Mouse (Mus musculus): ENCODE measurements around the gene Imp3.
A peak's percentile ranks its signal among the peaks of the same experiment; 100 is the strongest.
"Not testable (repeated sequence)": the region's sequence is repeated elsewhere in the genome, so short reads cannot be mapped to it uniquely, and the experiment has no call there.

The Imp3 gene

GRCm38 (mm10) chr9:56922746-56923145 lies 14.5 kb upstream of the Imp3 start:
- no peak for DNase-seq (ENCODE audit: low spot score in 2 of 2)

GRCm38 (mm10) chr9:56923841-56924650 lies 13.2 kb upstream of the Imp3 start:
- no peak for DNase-seq (ENCODE audit: low spot score in 2 of 2)

- DNase-seq (ENCODE audit: low spot score in 2 of 2): no peak
Observed at GRCm38 (mm10) chr9:56924651-56925027, 12.6 kb upstream of the Imp3 start.

- no peak for DNase-seq (ENCODE audit: low spot score in 2 of 2)
Observed at GRCm38 (mm10) chr9:56925291-56926024, 11.8 kb upstream of the Imp3 start.

- DNase-seq (ENCODE audit: low spot score in 2 of 2): no peak
Observed at GRCm38 (mm10) chr9:56926025-56926360, 11.3 kb upstream of the Imp3 start.

GRCm38 (mm10) chr9:56926387-56926786 lies 10.9 kb upstream of the Imp3 start:
- DNase-seq (ENCODE audit: low spot score in 2 of 2): no peak

- peak; percentile 17 to 34 for DNase-seq (ENCODE audit: low spot score in 2 of 2)
Observed at GRCm38 (mm10) chr9:56927191-56928012, 9.9 kb upstream of the Imp3 start.

GRCm38 (mm10) chr9:56928041-56928811 lies 9.0 kb upstream of the Imp3 start, which contains the start of gene Snx33:
Snx33 (minus strand) TSS chr9:56928371.
- peak; percentile 68 to 82 for DNase-seq (ENCODE audit: low spot score in 2 of 2)

- no peak for DNase-seq (ENCODE audit: low spot score in 2 of 2)
Observed at GRCm38 (mm10) chr9:56929496-56929895, 7.8 kb upstream of the Imp3 start.

- DNase-seq (ENCODE audit: low spot score in 2 of 2): no peak
Observed at GRCm38 (mm10) chr9:56930556-56930955, 6.7 kb upstream of the Imp3 start.

GRCm38 (mm10) chr9:56936861-56937222 lies 433 bp upstream of the Imp3 start:
- no peak for DNase-seq (ENCODE audit: low spot score in 2 of 2)

GRCm38 (mm10) chr9:56938374-56938773 lies 1.1 kb downstream of the Imp3 start:
- no peak for DNase-seq (ENCODE audit: low spot score in 2 of 2)

- DNase-seq (ENCODE audit: low spot score in 2 of 2): peak in 1 of 2 experiments; percentile 66
Observed at GRCm38 (mm10) chr9:56947481-56947880, 10.2 kb downstream of the Imp3 start.

GRCm38 (mm10) chr9:56948699-56949098 lies 11.4 kb downstream of the Imp3 start:
- DNase-seq (ENCODE audit: low spot score in 2 of 2): not testable (repeated sequence)

GRCm38 (mm10) chr9:56949767-56950166 lies 12.5 kb downstream of the Imp3 start:
- no peak for DNase-seq (ENCODE audit: low spot score in 2 of 2)

- peak; percentile 95 to 96 for DNase-seq (ENCODE audit: low spot score in 2 of 2)
Observed at GRCm38 (mm10) chr9:56950414-56951400, 13.4 kb downstream of the Imp3 start, which contains the start of gene Snupn. Snupn (plus strand) TSS chr9:56950878.

GRCm38 (mm10) chr9:56953562-56953961 lies 16.3 kb downstream of the Imp3 start:
- no peak for DNase-seq (ENCODE audit: low spot score in 2 of 2)

- no peak for DNase-seq (ENCODE audit: low spot score in 2 of 2)
Observed at GRCm38 (mm10) chr9:56956966-56957675, 19.8 kb downstream of the Imp3 start.

- DNase-seq (ENCODE audit: low spot score in 2 of 2): no peak
Observed at GRCm38 (mm10) chr9:56958689-56959088, 21.4 kb downstream of the Imp3 start.

- no peak for DNase-seq (ENCODE audit: low spot score in 2 of 2)
Observed at GRCm38 (mm10) chr9:56961591-56961990, 24.3 kb downstream of the Imp3 start.
